Mouse (Mus musculus) liver, postnatal 0 days (tissue): ENCODE measurements around the gene Rheb.

Source experiments
- CTCF ChIP-seq: sonication (generic); IDR thresholded peaks from 2 replicates; pipeline ENCODE4 v1.5.1; 2016; ENCODE audit warnings: antibody characterized with exemption, low read depth
- EP300 ChIP-seq: IDR thresholded peaks from 2 replicates; pipeline ENCODE4 v1.6.1; 2016; ENCODE audit warnings: antibody characterized with exemption, low read depth, mild to moderate bottlenecking

DNA sequence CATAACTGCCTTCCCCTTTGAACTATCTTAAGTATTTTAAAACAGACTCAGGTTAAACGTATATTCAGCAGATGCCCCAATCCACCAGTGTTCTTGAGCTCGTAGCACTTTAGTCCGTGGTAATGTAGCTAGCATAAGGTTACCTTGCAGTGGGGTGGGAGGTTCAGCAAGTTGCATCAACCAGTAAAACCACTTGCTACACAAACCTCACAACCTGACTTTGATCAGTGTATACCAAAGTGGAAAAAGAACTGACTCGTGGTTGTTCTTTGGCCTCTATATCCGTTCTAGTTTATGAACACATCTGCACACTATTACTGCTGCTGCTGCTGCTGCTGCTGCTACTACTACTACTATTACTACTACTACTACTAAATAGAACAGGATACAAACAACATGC, 1.4 kb upstream of the Rheb start:
- TF ChIP-seq CTCF = no peak
- no peak for TF ChIP-seq EP300
